Mouse (Mus musculus) midbrain, embryonic 13.5 days (tissue): ENCODE data around the gene Kcnmb1. TPM values are rescaled to one million over a fixed set of nuclear protein-coding genes. Genes with fewer than 3 reads are reported as not detected.

Experiments
- ATAC-seq: fragments of 200-750 bp; cut with Nextera tagmentation; 2 replicates; pipeline ENCODE4 v1.8.0; 2017; ENCODE audit warnings: mild to moderate bottlenecking, moderate TSS enrichment, moderate library complexity
- H3K27ac ChIP-seq: fragments of 300-500 bp; sonication (generic); 2 replicates; pipeline ENCODE4 v1.5.1; 2015; ENCODE audit warnings: inconsistent platforms, mild to moderate bottlenecking, moderate library complexity
- H3K27me3 ChIP-seq: fragments of 300-500 bp; sonication (generic); 2 replicates; pipeline ENCODE4 v1.6.1; 2015; ENCODE audit warnings: mild to moderate bottlenecking, inconsistent platforms
- H3K36me3 ChIP-seq: fragments of 300-500 bp; sonication (generic); 2 replicates; pipeline ENCODE4 v1.6.1; 2015; ENCODE audit warnings: mild to moderate bottlenecking, inconsistent platforms
- H3K4me1 ChIP-seq: fragments of 300-500 bp; sonication (generic); replicated peaks from 2 replicates; pipeline ENCODE4 v1.6.1; 2015; ENCODE audit warnings: inconsistent platforms
- H3K4me2 ChIP-seq: fragments of 300-500 bp; sonication (generic); replicated peaks from 2 replicates; pipeline ENCODE4 v1.6.1; 2015; ENCODE audit warnings: moderate library complexity, mild to moderate bottlenecking, inconsistent platforms
- H3K4me3 ChIP-seq: fragments of 300-500 bp; sonication (generic); replicated peaks from 2 replicates; pipeline ENCODE4 v1.5.1; 2015; ENCODE audit warnings: mild to moderate bottlenecking, inconsistent platforms
- H3K9ac ChIP-seq: fragments of 300-500 bp; sonication (generic); replicated peaks from 2 replicates; pipeline ENCODE4 v1.6.1; 2015; ENCODE audit warnings: mild to moderate bottlenecking, inconsistent platforms
- H3K9me3 ChIP-seq: fragments of 300-500 bp; sonication (generic); 2 replicates; pipeline ENCODE4 v1.6.1; 2016; ENCODE audit warnings: mild to moderate bottlenecking, inconsistent platforms
- WGBS: fragments of 180-500 bp; shearing (Covaris S2); methylation state at CpG from one replicate; pipeline ENCODE4 v1.1.7; 2015; 5-methylcytosine and 5-hydroxymethylcytosine counted together
- polyA plus RNA-seq: library from polyadenylated mRNA; unstranded; fragments of >200 nt; fragmentation: Nextera tagmentation; extraction: Ambion mirVana; gene quantifications from 2 replicates; pipeline ENCODE4 v1.2.1, GENCODE M21; 2015

Kcnmb1 gene
- polyA plus RNA-seq, 1 experiment from 2014 or later = 0.19 TPM

- 79% methylated on average over 2 of the region's 2 CpGs for WGBS
- H3K4me3 ChIP-seq = no peak overlapping the region
- H3K36me3 ChIP-seq = no peaks in the 10 kb centered on the region
- ATAC-seq = no peak
- H3K4me1 ChIP-seq = no peaks in the 10 kb centered on the region
- no peak overlapping the region for H3K4me2 ChIP-seq
- no peaks in the 10 kb centered on the region for H3K9me3 ChIP-seq
- no peaks in the 10 kb centered on the region for H3K27me3 ChIP-seq
- H3K27ac ChIP-seq = no peak overlapping the region
- H3K9ac ChIP-seq = no peak overlapping the region
Observed at GRCm38 (mm10) chr11:33975121-33975520, 12.3 kb downstream of the Kcnmb1 start.

DNA sequence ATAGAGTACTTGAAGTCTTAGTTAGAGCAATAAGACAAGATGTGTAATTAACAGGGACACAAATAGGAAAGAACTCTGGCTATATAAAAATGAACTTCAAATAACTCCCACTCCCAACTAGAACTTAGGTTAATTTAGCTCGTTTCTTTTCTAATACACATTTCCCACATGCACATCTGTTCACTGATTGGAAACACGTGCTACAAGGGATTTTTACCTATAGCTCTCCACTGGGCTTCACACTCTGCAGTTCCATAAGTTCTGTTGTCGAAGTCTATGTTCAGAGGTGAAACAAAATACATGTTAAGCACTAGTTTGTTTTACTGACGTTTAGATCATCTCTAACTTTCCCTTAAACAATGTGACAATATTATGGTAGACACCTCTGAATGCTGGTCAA lies 17.3 kb downstream of the Kcnmb1 start:
- no peak overlapping the region for H3K9ac ChIP-seq
- no peaks in the 10 kb centered on the region for H3K9me3 ChIP-seq
- ATAC-seq = no peak
- no peak overlapping the region for H3K27ac ChIP-seq
- H3K4me3 ChIP-seq = no peak overlapping the region
- H3K4me2 ChIP-seq = no peak overlapping the region
- no peaks in the 10 kb centered on the region for H3K36me3 ChIP-seq
- WGBS = 85% methylated on average over 4 of the region's 4 CpGs
- H3K27me3 ChIP-seq = no peaks in the 10 kb centered on the region
- H3K4me1 ChIP-seq = no peaks in the 10 kb centered on the region

GRCm38 (mm10) chr11:33986525-33986924 lies 23.7 kb downstream of the Kcnmb1 start:
- WGBS = 84% methylated on average over 2 of the region's 2 CpGs
- H3K9me3 ChIP-seq = no peaks in the 10 kb centered on the region

GRCm38 (mm10) chr11:33990002-33990401 lies 27.2 kb downstream of the Kcnmb1 start:
- Histone ChIP-seq H3K4me2 (no peak overlapping the region), H3K4me1 (peaks cover 13% of the 10 kb centered on the region), H3K9ac (no peak overlapping the region), H3K4me3 (no peak overlapping the region), H3K27ac (no peak overlapping the region), H3K36me3 (no peaks in the 10 kb centered on the region), H3K27me3 (no peaks in the 10 kb centered on the region), H3K9me3 (no peaks in the 10 kb centered on the region)
- no peak for ATAC-seq
- WGBS = 78% methylated on average over 5 of the region's 5 CpGs

More at GRCm38 (mm10) chr11:33986525-33986924, 23.7 kb downstream of the Kcnmb1 start:
- no peaks in the 10 kb centered on the region for H3K27me3 ChIP-seq
- H3K4me1 ChIP-seq = no peaks in the 10 kb centered on the region
- ATAC-seq = no peak
- no peak overlapping the region for H3K27ac ChIP-seq
- no peak overlapping the region for H3K4me2 ChIP-seq
- no peak overlapping the region for H3K9ac ChIP-seq
- H3K4me3 ChIP-seq = no peak overlapping the region
- H3K36me3 ChIP-seq = no peaks in the 10 kb centered on the region

GRCm38 (mm10) chr11:33992938-33993337 lies 30.1 kb downstream of the Kcnmb1 start, which contains the start of gene Kcnip1:
Gene Kcnip1, minus strand, starts transcription at chr11:33993152.
- Histone ChIP-seq H3K27me3 (no peaks in the 10 kb centered on the region), H3K4me1 (peaks cover 18% of the 10 kb centered on the region), H3K9me3 (no peaks in the 10 kb centered on the region), H3K27ac (no peak within 1 kb of the TSS), H3K4me3 (no peak within 1 kb of the TSS), H3K4me2 (peak within 1 kb of the TSS; percentile 17), H3K36me3 (no peaks in the 10 kb centered on the region), H3K9ac (0 out of 2 replicates have a peak within 1 kb of the TSS, but pooled peaks have one; percentile 8)
- 27% methylated on average over 12 of the region's 12 CpGs for WGBS
- peak; percentile 49 for ATAC-seq

GRCm38 (mm10) chr11:33993496-33993895 lies 30.7 kb downstream of the Kcnmb1 start:
- Histone ChIP-seq H3K4me3 (no peak overlapping the region), H3K9me3 (no peaks in the 10 kb centered on the region), H3K36me3 (no peaks in the 10 kb centered on the region), H3K27me3 (no peaks in the 10 kb centered on the region), H3K27ac (no peak overlapping the region), H3K4me2 (0 out of 2 replicates have a peak overlapping the region, but pooled peaks have one; percentile 17), H3K9ac (0 out of 2 replicates have a peak overlapping the region, but pooled peaks have one; percentile 8), H3K4me1 (peaks cover 23% of the 10 kb centered on the region)
- 65% methylated on average over 5 of the region's 5 CpGs for WGBS
- ATAC-seq = no peak

- Histone ChIP-seq H3K9me3 (no peaks in the 10 kb centered on the region), H3K4me2 (no peak overlapping the region), H3K36me3 (no peaks in the 10 kb centered on the region), H3K4me3 (no peak overlapping the region), H3K9ac (peak overlapping the region; percentile 36; the same call in 1 of the 2 replicates), H3K27me3 (no peaks in the 10 kb centered on the region), H3K27ac (peak overlapping the region; percentile 56), H3K4me1 (peaks cover 19% of the 10 kb centered on the region)
- ATAC-seq = peak; percentile 63; the same call in 1 of the 2 replicates
- 42% methylated on average over 10 of the region's 10 CpGs for WGBS
Observed at GRCm38 (mm10) chr11:33998244-33998643, 35.4 kb downstream of the Kcnmb1 start.

DNA sequence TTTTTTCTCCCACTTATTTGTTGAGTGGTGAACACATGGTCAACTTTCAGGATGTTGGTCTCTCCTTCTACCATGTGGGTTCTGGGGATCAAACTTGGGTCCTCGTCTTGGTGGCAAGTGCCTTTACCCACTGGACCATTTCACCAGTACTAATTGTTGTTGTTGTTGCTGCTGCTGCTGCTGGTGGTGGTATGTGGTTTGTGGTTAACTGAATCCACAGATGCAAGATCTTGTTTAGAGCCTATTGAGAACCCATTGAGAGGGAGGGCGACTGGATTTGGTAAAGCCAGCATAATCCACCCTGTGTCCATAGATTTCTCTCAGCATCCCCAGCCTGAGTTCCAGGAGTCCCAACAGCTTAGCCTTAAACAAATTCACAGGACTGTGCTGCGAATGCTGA lies 37.6 kb downstream of the Kcnmb1 start:
- Histone ChIP-seq H3K4me2 (no peak overlapping the region), H3K27ac (no peak overlapping the region), H3K4me3 (no peak overlapping the region), H3K27me3 (no peaks in the 10 kb centered on the region), H3K4me1 (peaks cover 16% of the 10 kb centered on the region), H3K36me3 (no peaks in the 10 kb centered on the region), H3K9ac (no peak overlapping the region), H3K9me3 (no peaks in the 10 kb centered on the region)
- no peak for ATAC-seq
- WGBS = 77% methylated on average over 3 of the region's 3 CpGs

DNA sequence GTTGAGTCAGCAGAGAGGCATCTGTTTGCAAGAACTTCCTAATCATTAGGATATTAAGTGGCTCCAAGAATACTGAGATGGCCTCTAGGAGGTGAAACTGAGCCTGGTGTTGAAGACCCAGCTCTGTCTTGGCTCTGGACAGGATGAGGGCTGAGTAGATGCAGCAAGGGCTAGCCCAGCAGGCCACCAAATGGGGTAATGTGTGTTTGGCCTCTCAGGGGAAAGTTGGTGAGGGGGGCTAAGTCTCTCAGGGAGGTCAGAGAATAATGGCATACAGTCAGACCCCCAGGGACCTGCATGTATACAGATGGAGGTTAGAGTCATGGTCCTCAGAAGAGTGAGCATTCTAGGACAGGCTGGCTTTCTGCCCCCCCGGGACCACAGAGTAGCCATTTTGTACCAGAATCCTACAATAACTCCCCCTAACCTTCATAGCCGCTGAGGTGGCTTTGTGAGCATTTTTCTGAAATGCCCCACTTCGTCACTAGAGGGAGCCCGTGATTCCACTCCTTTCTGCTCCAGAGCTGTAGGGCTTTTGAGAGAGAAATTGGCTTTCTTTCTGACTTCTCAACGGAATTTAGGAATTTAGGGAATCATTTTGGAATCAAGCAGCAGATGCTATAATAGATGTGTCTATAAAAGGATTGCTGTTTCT lies 39.3 kb downstream of the Kcnmb1 start:
- Histone ChIP-seq H3K4me1 (peaks cover 16% of the 10 kb centered on the region), H3K9me3 (no peaks in the 10 kb centered on the region), H3K4me2 (no peak overlapping the region), H3K27me3 (no peaks in the 10 kb centered on the region), H3K4me3 (no peak overlapping the region), H3K27ac (no peak overlapping the region), H3K36me3 (no peaks in the 10 kb centered on the region), H3K9ac (no peak overlapping the region)
- peak; percentile 56 for ATAC-seq
- WGBS = 11% methylated on average over 5 of the region's 5 CpGs

DNA sequence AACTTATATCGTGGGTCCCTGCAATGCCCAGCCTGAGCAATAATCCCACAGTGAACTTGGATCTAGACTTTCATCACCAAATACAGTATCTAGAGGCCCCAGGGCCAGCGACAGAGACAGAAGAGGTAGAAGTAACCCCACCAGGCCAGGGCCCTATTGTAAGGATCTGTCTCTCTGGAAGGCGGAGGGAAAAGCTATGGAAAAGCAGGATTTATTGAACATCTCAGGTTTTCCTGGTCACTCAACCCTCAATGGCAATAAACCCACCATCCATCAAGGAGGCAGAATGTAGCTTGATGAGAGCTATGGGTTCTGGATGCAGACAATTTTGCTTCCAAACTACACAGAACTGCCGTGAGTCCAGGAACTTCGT lies 39.8 kb downstream of the Kcnmb1 start:
- Histone ChIP-seq H3K4me2 (no peak overlapping the region), H3K36me3 (no peaks in the 10 kb centered on the region), H3K9ac (no peak overlapping the region), H3K27me3 (no peaks in the 10 kb centered on the region), H3K4me3 (no peak overlapping the region), H3K9me3 (no peaks in the 10 kb centered on the region), H3K4me1 (peaks cover 14% of the 10 kb centered on the region), H3K27ac (no peak overlapping the region)
- ATAC-seq = no peak
- whole genome bisulfite sequencing = 84% methylated on average over 5 of the region's 5 CpGs

DNA sequence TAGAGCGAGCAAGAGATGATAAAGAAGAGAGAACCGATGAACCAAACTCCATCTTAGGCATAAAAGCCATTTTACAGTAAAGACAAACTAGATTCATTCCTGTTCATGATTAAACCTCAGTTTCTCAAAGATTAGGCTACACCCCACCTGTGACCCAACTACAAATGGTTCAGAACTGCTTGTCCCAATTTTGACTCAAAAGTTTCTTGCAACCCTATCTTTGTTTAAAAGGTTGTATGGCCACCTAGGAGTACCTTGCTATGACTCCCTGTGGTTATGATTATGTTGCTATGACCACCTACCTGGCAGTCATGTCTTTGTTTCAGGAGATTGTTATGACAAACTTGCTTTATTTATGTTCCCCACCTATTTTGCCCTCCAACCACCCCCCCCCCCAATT lies 44.8 kb downstream of the Kcnmb1 start:
- Histone ChIP-seq H3K9ac (no peak overlapping the region), H3K4me1 (no peaks in the 10 kb centered on the region), H3K4me3 (no peak overlapping the region), H3K9me3 (no peaks in the 10 kb centered on the region), H3K27ac (no peak overlapping the region), H3K4me2 (no peak overlapping the region), H3K27me3 (no peaks in the 10 kb centered on the region), H3K36me3 (no peaks in the 10 kb centered on the region)
- ATAC-seq = no peak
- WGBS = 92% methylated on average over 2 of the region's 2 CpGs

DNA sequence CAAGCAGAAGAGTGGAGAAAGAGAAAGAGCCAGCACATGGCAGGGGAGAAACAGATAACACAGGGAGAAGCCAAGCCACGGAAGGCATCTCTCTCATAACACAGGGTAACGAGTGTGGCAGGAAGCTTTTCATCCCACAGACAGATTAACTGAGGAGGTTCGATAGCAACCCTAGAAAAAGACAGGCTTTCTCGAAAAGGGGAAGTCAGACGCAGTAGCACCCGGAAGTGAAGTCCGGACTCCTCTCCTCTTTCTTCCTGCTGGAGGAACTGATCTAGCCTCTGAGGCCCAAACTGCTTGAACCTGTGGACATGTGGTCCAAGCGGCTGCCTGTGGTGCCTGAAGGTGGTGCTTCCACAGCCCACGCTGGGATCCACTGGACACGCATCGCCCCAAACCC lies 45.4 kb downstream of the Kcnmb1 start:
- Histone ChIP-seq H3K4me1 (no peaks in the 10 kb centered on the region), H3K9ac (no peak overlapping the region), H3K27me3 (no peaks in the 10 kb centered on the region), H3K9me3 (no peaks in the 10 kb centered on the region), H3K27ac (no peak overlapping the region), H3K36me3 (no peaks in the 10 kb centered on the region), H3K4me2 (no peak overlapping the region), H3K4me3 (no peak overlapping the region)
- WGBS = 86% methylated on average over 11 of the region's 11 CpGs
- ATAC-seq = 0 out of 2 replicates have a peak, but pooled peaks have one; percentile 12

DNA sequence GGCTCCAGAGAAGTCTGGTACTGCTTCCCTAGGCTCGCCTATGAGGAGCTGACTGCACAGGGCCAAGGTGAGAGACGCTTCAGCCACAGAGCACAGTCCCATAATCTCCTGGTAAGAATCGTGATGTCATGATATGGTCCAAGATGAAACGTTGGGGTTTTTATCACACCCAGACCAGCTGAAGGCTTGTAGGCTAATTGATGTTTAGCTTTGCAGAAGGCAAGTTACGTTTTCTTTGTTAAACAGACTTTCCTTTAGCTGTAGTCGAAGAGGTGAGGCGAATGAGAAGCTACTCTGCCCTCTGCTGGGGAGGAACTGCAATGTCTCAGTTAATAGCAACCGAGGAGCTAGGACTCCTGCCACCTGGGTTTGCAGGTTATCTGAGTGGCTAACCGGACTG lies 45.9 kb downstream of the Kcnmb1 start:
- peak; percentile 53 for ATAC-seq

More for the DNA sequence above, 45.9 kb downstream of the Kcnmb1 start:
- Histone ChIP-seq H3K27ac (no peak overlapping the region), H3K36me3 (no peaks in the 10 kb centered on the region), H3K9me3 (no peaks in the 10 kb centered on the region), H3K27me3 (no peaks in the 10 kb centered on the region), H3K4me1 (no peaks in the 10 kb centered on the region), H3K4me2 (no peak overlapping the region), H3K4me3 (no peak overlapping the region), H3K9ac (no peak overlapping the region)
- WGBS = 52% methylated on average over 9 of the region's 9 CpGs
